Mouse (Mus musculus): ENCODE measurements around the gene Sycp3. TPM values are rescaled to one million over a fixed set of nuclear protein-coding genes. Genes with fewer than 3 reads are reported as not detected.

Sycp3 gene
- 0.23 TPM in 1 of 2 replicates, not detected in the other for polyA plus RNA-seq (2014; fragmentation: Nextera tagmentation; extraction: Ambion mirVana)

GRCm38 (mm10) chr10:88459502-88459992 lies at the start of gene Sycp3:
Gene Sycp3 (plus strand): TSS chr10:88459569.
- DNase-seq (ENCODE audit: low spot score) (no peak), ATAC-seq (replicated peaks; ENCODE audit: low FRiP score, low TSS enrichment, low read depth) (0 out of 2 replicates have a peak, but pooled peaks have one; percentile 25)
- no peak within 1 kb of the TSS for H3K9ac ChIP-seq (ENCODE audit: low read length)
- H3K36me3 ChIP-seq (ENCODE audit: control insufficient read depth, insufficient read depth, low read length) = no peaks in the 10 kb centered on the region
- no peaks in the 10 kb centered on the region; the same call in 1 of the 2 replicates for H3K4me1 ChIP-seq (replicated peaks; ENCODE audit: control insufficient read depth, insufficient read depth, low read length)
- no peak within 1 kb of the TSS for H3K27ac ChIP-seq (ENCODE audit: low read depth)
- WGBS = 84% methylated on average over 33 of the region's 33 CpGs
- H3K9me3 ChIP-seq (ENCODE audit: control insufficient read depth, low read length) = no peaks in the 10 kb centered on the region
- no peak within 1 kb of the TSS for H3K4me2 ChIP-seq (ENCODE audit: low read length)
- H3K4me3 ChIP-seq (ENCODE audit: low read depth, low read length) = no peak within 1 kb of the TSS
- no peaks in the 10 kb centered on the region for H3K27me3 ChIP-seq (replicated peaks; ENCODE audit: control insufficient read depth, insufficient read depth, low read length)

DNA sequence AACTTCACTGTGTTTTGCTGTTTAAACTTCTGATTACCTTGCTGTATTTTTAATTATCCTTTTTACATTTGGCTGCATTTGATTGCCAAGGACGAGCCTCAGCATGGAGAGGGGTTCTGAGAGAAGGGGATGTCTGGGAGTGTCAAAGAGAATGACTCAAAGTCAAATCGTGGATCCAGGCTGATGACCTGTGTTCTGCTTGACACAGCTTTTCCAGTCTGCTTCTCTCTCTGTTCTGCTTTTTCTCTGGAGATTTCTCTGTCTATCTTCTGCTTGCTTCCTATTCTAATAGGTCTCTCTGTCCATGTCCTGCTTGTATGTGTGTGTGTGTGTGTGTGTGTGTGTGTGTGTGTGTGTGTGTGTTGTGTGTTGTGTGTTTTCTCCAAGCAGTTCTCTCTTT lies 49.6 kb upstream of the Sycp3 start:
- no peaks in the 10 kb centered on the region for H3K9me3 ChIP-seq (ENCODE audit: control insufficient read depth, low read length)
- WGBS = 67% methylated on average over 2 of the region's 2 CpGs
- no peaks in the 10 kb centered on the region for H3K4me1 ChIP-seq (replicated peaks; ENCODE audit: control insufficient read depth, insufficient read depth, low read length)
- H3K4me3 ChIP-seq (ENCODE audit: low read depth, low read length) = no peak overlapping the region
- DNase-seq (ENCODE audit: low spot score) (no peak), ATAC-seq (replicated peaks; ENCODE audit: low FRiP score, low TSS enrichment, low read depth) (no peak)
- no peak overlapping the region for H3K27ac ChIP-seq (ENCODE audit: low read depth)
- H3K9ac ChIP-seq (ENCODE audit: low read length) = no peak overlapping the region
- H3K36me3 ChIP-seq (ENCODE audit: control insufficient read depth, insufficient read depth, low read length) = peaks cover under 1% of the 10 kb centered on the region; the same call in 1 of the 2 replicates
- no peak overlapping the region for H3K4me2 ChIP-seq (ENCODE audit: low read length)
- H3K27me3 ChIP-seq (replicated peaks; ENCODE audit: control insufficient read depth, insufficient read depth, low read length) = no peaks in the 10 kb centered on the region

- Histone ChIP-seq H3K27me3 (replicated peaks; ENCODE audit: control insufficient read depth, insufficient read depth, low read length) (no peaks in the 10 kb centered on the region), H3K27ac (ENCODE audit: low read depth) (no peak overlapping the region), H3K9me3 (ENCODE audit: control insufficient read depth, low read length) (no peaks in the 10 kb centered on the region), H3K4me2 (ENCODE audit: low read length) (no peak overlapping the region), H3K4me3 (ENCODE audit: low read depth, low read length) (no peak overlapping the region), H3K36me3 (ENCODE audit: control insufficient read depth, insufficient read depth, low read length) (0 out of 2 replicates have a peak, but pooled peaks cover 7% of the 10 kb centered on the region), H3K4me1 (replicated peaks; ENCODE audit: control insufficient read depth, insufficient read depth, low read length) (no peaks in the 10 kb centered on the region), H3K9ac (ENCODE audit: low read length) (no peak overlapping the region)
- DNase-seq (ENCODE audit: low spot score) (no peak), ATAC-seq (replicated peaks; ENCODE audit: low FRiP score, low TSS enrichment, low read depth) (no peak)
- 52% methylated on average over 17 of the region's 17 CpGs for WGBS
Measured at GRCm38 (mm10) chr10:88412290-88412995, 46.9 kb upstream of the Sycp3 start.

- no peaks in the 10 kb centered on the region for H3K27me3 ChIP-seq (replicated peaks; ENCODE audit: control insufficient read depth, insufficient read depth, low read length)
- peaks cover 21% of the 10 kb centered on the region for H3K36me3 ChIP-seq (ENCODE audit: control insufficient read depth, insufficient read depth, low read length)
- no peaks in the 10 kb centered on the region for H3K9me3 ChIP-seq (ENCODE audit: control insufficient read depth, low read length)
- H3K4me2 ChIP-seq (ENCODE audit: low read length) = no peak overlapping the region
- DNase-seq (ENCODE audit: low spot score) (no peak), ATAC-seq (replicated peaks; ENCODE audit: low FRiP score, low TSS enrichment, low read depth) (no peak)
- H3K27ac ChIP-seq (ENCODE audit: low read depth) = no peak overlapping the region
- no peak overlapping the region for H3K4me3 ChIP-seq (ENCODE audit: low read depth, low read length)
- no peak overlapping the region for H3K9ac ChIP-seq (ENCODE audit: low read length)
- 84% methylated on average over 5 of the region's 5 CpGs for WGBS
- H3K4me1 ChIP-seq (replicated peaks; ENCODE audit: control insufficient read depth, insufficient read depth, low read length) = no peaks in the 10 kb centered on the region
Measured at GRCm38 (mm10) chr10:88417686-88418085, 41.7 kb upstream of the Sycp3 start.

- no peak overlapping the region for H3K4me2 ChIP-seq (ENCODE audit: low read length)
- 81% methylated on average over 11 of the region's 11 CpGs for WGBS
- no peaks in the 10 kb centered on the region for H3K9me3 ChIP-seq (ENCODE audit: control insufficient read depth, low read length)
- no peak overlapping the region for H3K9ac ChIP-seq (ENCODE audit: low read length)
- H3K36me3 ChIP-seq (ENCODE audit: control insufficient read depth, insufficient read depth, low read length) = peaks cover 23% of the 10 kb centered on the region
- no peak overlapping the region for H3K4me3 ChIP-seq (ENCODE audit: low read depth, low read length)
- ATAC-seq (replicated peaks; ENCODE audit: low FRiP score, low TSS enrichment, low read depth) = no peak
- DNase-seq (ENCODE audit: low spot score) = no peak
- H3K27ac ChIP-seq (ENCODE audit: low read depth) = no peak overlapping the region
- H3K4me1 ChIP-seq (replicated peaks; ENCODE audit: control insufficient read depth, insufficient read depth, low read length) = no peaks in the 10 kb centered on the region
- H3K27me3 ChIP-seq (replicated peaks; ENCODE audit: control insufficient read depth, insufficient read depth, low read length) = no peaks in the 10 kb centered on the region
Measured at GRCm38 (mm10) chr10:88420141-88420541, 39.2 kb upstream of the Sycp3 start.

GRCm38 (mm10) chr10:88420655-88421435 lies 38.5 kb upstream of the Sycp3 start:
- DNase-seq (ENCODE audit: low spot score) (no peak), ATAC-seq (replicated peaks; ENCODE audit: low FRiP score, low TSS enrichment, low read depth) (no peak)
- Histone ChIP-seq H3K36me3 (ENCODE audit: control insufficient read depth, insufficient read depth, low read length) (peaks cover 22% of the 10 kb centered on the region), H3K4me3 (ENCODE audit: low read depth, low read length) (no peak overlapping the region), H3K27ac (ENCODE audit: low read depth) (no peak overlapping the region), H3K27me3 (replicated peaks; ENCODE audit: control insufficient read depth, insufficient read depth, low read length) (no peaks in the 10 kb centered on the region), H3K4me1 (replicated peaks; ENCODE audit: control insufficient read depth, insufficient read depth, low read length) (no peaks in the 10 kb centered on the region), H3K9ac (ENCODE audit: low read length) (no peak overlapping the region), H3K4me2 (ENCODE audit: low read length) (no peak overlapping the region), H3K9me3 (ENCODE audit: control insufficient read depth, low read length) (no peaks in the 10 kb centered on the region)
- 93% methylated on average over 19 of the region's 19 CpGs for WGBS

DNA sequence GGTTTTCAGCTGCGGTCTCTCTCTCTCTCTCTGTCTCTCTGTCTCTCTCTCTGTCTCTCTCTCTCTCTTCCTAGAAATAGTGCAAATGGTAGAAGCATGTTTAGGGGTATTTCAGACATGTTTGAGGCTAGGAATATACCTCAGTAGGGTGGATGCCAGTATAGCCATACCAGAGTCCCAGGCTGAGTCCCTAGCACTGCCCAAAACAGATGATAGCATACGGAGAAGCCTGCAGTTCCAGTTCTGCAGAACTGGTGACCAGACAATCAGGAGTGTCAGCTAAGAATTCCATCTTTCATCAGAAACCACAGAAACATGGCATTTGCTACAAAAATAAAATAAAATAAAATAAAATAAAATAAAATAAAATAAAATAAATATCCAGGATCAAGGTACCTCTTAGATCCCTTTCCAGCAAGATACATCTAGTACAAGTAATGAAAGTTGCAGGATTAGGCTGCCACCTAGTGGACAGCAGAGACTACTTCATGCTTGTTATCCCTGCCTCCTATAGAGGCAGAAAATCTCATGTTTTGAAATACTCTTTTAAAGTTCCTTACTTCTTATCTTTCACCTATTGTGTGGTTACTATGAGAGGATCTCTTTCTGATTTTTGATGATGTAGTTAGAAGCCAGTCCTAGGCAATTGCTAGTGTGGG lies 33.1 kb upstream of the Sycp3 start:
- no peaks in the 10 kb centered on the region for H3K9me3 ChIP-seq (ENCODE audit: control insufficient read depth, low read length)
- peaks cover 15% of the 10 kb centered on the region; the same call in 1 of the 2 replicates for H3K36me3 ChIP-seq (ENCODE audit: control insufficient read depth, insufficient read depth, low read length)
- H3K27me3 ChIP-seq (replicated peaks; ENCODE audit: control insufficient read depth, insufficient read depth, low read length) = no peaks in the 10 kb centered on the region
- no peak overlapping the region for H3K9ac ChIP-seq (ENCODE audit: low read length)
- ATAC-seq (replicated peaks; ENCODE audit: low FRiP score, low TSS enrichment, low read depth) = peak; percentile 83; the same call in 1 of the 2 replicates
- no peak overlapping the region for H3K27ac ChIP-seq (ENCODE audit: low read depth)
- H3K4me2 ChIP-seq (ENCODE audit: low read length) = no peak overlapping the region
- H3K4me1 ChIP-seq (replicated peaks; ENCODE audit: control insufficient read depth, insufficient read depth, low read length) = no peaks in the 10 kb centered on the region
- 90% methylated on average over 2 of the region's 2 CpGs for WGBS
- H3K4me3 ChIP-seq (ENCODE audit: low read depth, low read length) = no peak overlapping the region
- DNase-seq (ENCODE audit: low spot score) = no peak

- H3K27ac ChIP-seq (ENCODE audit: low read depth) = no peak overlapping the region
- no peak overlapping the region for H3K4me3 ChIP-seq (ENCODE audit: low read depth, low read length)
- H3K36me3 ChIP-seq (ENCODE audit: control insufficient read depth, insufficient read depth, low read length) = peaks cover 16% of the 10 kb centered on the region; the same call in 1 of the 2 replicates
- no peaks in the 10 kb centered on the region for H3K9me3 ChIP-seq (ENCODE audit: control insufficient read depth, low read length)
- WGBS = 66% methylated on average over 5 of the region's 5 CpGs
- H3K27me3 ChIP-seq (replicated peaks; ENCODE audit: control insufficient read depth, insufficient read depth, low read length) = no peaks in the 10 kb centered on the region
- H3K4me1 ChIP-seq (replicated peaks; ENCODE audit: control insufficient read depth, insufficient read depth, low read length) = no peaks in the 10 kb centered on the region
- no peak overlapping the region for H3K4me2 ChIP-seq (ENCODE audit: low read length)
- ATAC-seq (replicated peaks; ENCODE audit: low FRiP score, low TSS enrichment, low read depth) (no peak), DNase-seq (ENCODE audit: low spot score) (no peak)
- H3K9ac ChIP-seq (ENCODE audit: low read length) = no peak overlapping the region
Measured at GRCm38 (mm10) chr10:88426896-88427295, 32.5 kb upstream of the Sycp3 start.

Data from intestine, embryonic 14.5 days (tissue).